Mouse (Mus musculus) heart, embryonic 15.5 days (tissue): ENCODE measurements at regions not wholly inside any gene's neighbourhood (a gene's known extent, or its start where the extent isn't known, plus 50 kb on each side); places are given as distances from the start of the nearest gene placed in this dataset.

Experiments used
- ATAC-seq: fragments of 200-750 bp; cut with Nextera tagmentation; replicated peaks from 2 replicates; pipeline ENCODE4 v1.8.0; 2017; ENCODE audit warnings: low read depth, moderate TSS enrichment; ENCODE audit not compliant: insufficient number of reproducible peaks, insufficient read depth, low FRiP score
- H3K27ac ChIP-seq: fragments of 300-500 bp; sonication (generic); 2 replicates; pipeline ENCODE4 v1.5.1; 2015; ENCODE audit warnings: mild to moderate bottlenecking, inconsistent platforms
- H3K27me3 ChIP-seq: fragments of 300-500 bp; sonication (generic); 2 replicates; pipeline ENCODE4 v1.6.1; 2015; ENCODE audit warnings: inconsistent platforms
- H3K36me3 ChIP-seq: fragments of 300-500 bp; sonication (generic); 2 replicates; pipeline ENCODE4 v1.6.1; 2015; ENCODE audit warnings: mild to moderate bottlenecking, inconsistent platforms
- H3K4me1 ChIP-seq: fragments of 300-500 bp; sonication (generic); replicated peaks from 2 replicates; pipeline ENCODE4 v1.6.1; 2015; ENCODE audit warnings: inconsistent platforms
- H3K4me2 ChIP-seq: fragments of 300-500 bp; sonication (generic); 2 replicates; pipeline ENCODE4 v1.6.1; 2015; ENCODE audit warnings: inconsistent platforms, mild to moderate bottlenecking, moderate library complexity
- H3K4me3 ChIP-seq: fragments of 300-500 bp; sonication (generic); 2 replicates; pipeline ENCODE4 v1.5.1; 2015; ENCODE audit warnings: mild to moderate bottlenecking, inconsistent platforms
- H3K9ac ChIP-seq: fragments of 300-500 bp; sonication (generic); 2 replicates; pipeline ENCODE4 v1.6.1; 2015; ENCODE audit warnings: mild to moderate bottlenecking, inconsistent platforms
- H3K9me3 ChIP-seq: fragments of 300-500 bp; sonication (generic); replicated peaks from 2 replicates; pipeline ENCODE4 v1.6.1; 2016; ENCODE audit warnings: inconsistent platforms
- WGBS: fragments of 180-500 bp; shearing (Covaris S2); methylation state at CpG from one replicate; pipeline ENCODE4 v1.1.7; 2015; ENCODE audit warnings: mixed read lengths; 5-methylcytosine and 5-hydroxymethylcytosine counted together

GRCm38 (mm10) chr2:92737301-92737700, 137.8 kb downstream of the Chst1 start:
- Histone ChIP-seq H3K4me1 (peaks cover 6% of the 10 kb centered on the region), H3K27me3 (no peaks in the 10 kb centered on the region), H3K9ac (no peak overlapping the region), H3K4me2 (no peak overlapping the region), H3K9me3 (no peaks in the 10 kb centered on the region), H3K27ac (no peak overlapping the region), H3K4me3 (no peak overlapping the region), H3K36me3 (no peaks in the 10 kb centered on the region)
- ATAC-seq, result no peak
- 68% methylated on average over 1 of the region's 1 CpGs for WGBS

GRCm38 (mm10) chr2:92739576-92739975, 140.1 kb downstream of the Chst1 start:
- Histone ChIP-seq H3K27ac (no peak overlapping the region), H3K4me1 (peaks cover 12% of the 10 kb centered on the region), H3K36me3 (no peaks in the 10 kb centered on the region), H3K9me3 (no peaks in the 10 kb centered on the region), H3K4me3 (no peak overlapping the region), H3K9ac (no peak overlapping the region), H3K27me3 (no peaks in the 10 kb centered on the region), H3K4me2 (no peak overlapping the region)
- no peak for ATAC-seq
- WGBS, result 68% methylated on average over 4 of the region's 4 CpGs

- H3K4me1 ChIP-seq, result peaks cover 12% of the 10 kb centered on the region
- H3K9me3 ChIP-seq, result no peaks in the 10 kb centered on the region
- no peak overlapping the region for H3K4me2 ChIP-seq
- H3K27me3 ChIP-seq, result no peaks in the 10 kb centered on the region
- ATAC-seq, result no peak
- no peak overlapping the region for H3K27ac ChIP-seq
- H3K4me3 ChIP-seq, result no peak overlapping the region
- no peaks in the 10 kb centered on the region for H3K36me3 ChIP-seq
- no peak overlapping the region for H3K9ac ChIP-seq
- WGBS, result 87% methylated on average over 4 of the region's 4 CpGs
Measured at GRCm38 (mm10) chr2:92740776-92741295, 141.3 kb downstream of the Chst1 start.

GRCm38 (mm10) chr2:92742025-92742424, 142.5 kb downstream of the Chst1 start:
- peak overlapping the region; percentile 11 for H3K4me2 ChIP-seq

GRCm38 (mm10) chr2:92742671-92743070, 143.2 kb downstream of the Chst1 start:
- peak overlapping the region; percentile 11 for H3K4me2 ChIP-seq
- H3K27me3 ChIP-seq, result no peaks in the 10 kb centered on the region
- no peak for ATAC-seq
- no peaks in the 10 kb centered on the region for H3K9me3 ChIP-seq
- H3K36me3 ChIP-seq, result no peaks in the 10 kb centered on the region
- H3K4me1 ChIP-seq, result peaks cover 12% of the 10 kb centered on the region
- H3K4me3 ChIP-seq, result no peak overlapping the region
- H3K9ac ChIP-seq, result no peak overlapping the region
- H3K27ac ChIP-seq, result peak overlapping the region; percentile 43

More at GRCm38 (mm10) chr2:92742025-92742424, 142.5 kb downstream of the Chst1 start:
- no peaks in the 10 kb centered on the region for H3K27me3 ChIP-seq
- H3K4me3 ChIP-seq, result no peak overlapping the region
- ATAC-seq, result peak; percentile 86
- no peaks in the 10 kb centered on the region for H3K36me3 ChIP-seq
- H3K9ac ChIP-seq, result no peak overlapping the region
- H3K9me3 ChIP-seq, result no peaks in the 10 kb centered on the region
- H3K4me1 ChIP-seq, result peaks cover 12% of the 10 kb centered on the region
- WGBS, result 33% methylated on average over 5 of the region's 5 CpGs
- peak overlapping the region; percentile 43 for H3K27ac ChIP-seq

GRCm38 (mm10) chr2:92743152-92743551, 143.6 kb downstream of the Chst1 start:
- no peak for ATAC-seq
- Histone ChIP-seq H3K4me1 (peaks cover 12% of the 10 kb centered on the region), H3K9ac (no peak overlapping the region), H3K9me3 (no peaks in the 10 kb centered on the region), H3K27me3 (no peaks in the 10 kb centered on the region), H3K4me3 (no peak overlapping the region), H3K27ac (peak overlapping the region; percentile 43; the same call in 1 of the 2 replicates), H3K36me3 (no peaks in the 10 kb centered on the region), H3K4me2 (0 out of 2 replicates have a peak overlapping the region, but pooled peaks have one; percentile 11)
- WGBS, result 38% methylated on average over 5 of the region's 5 CpGs

GRCm38 (mm10) chr2:92743911-92744310, 144.4 kb downstream of the Chst1 start:
- Histone ChIP-seq H3K27ac (no peak overlapping the region), H3K4me2 (no peak overlapping the region), H3K27me3 (no peaks in the 10 kb centered on the region), H3K4me1 (peaks cover 12% of the 10 kb centered on the region), H3K9me3 (no peaks in the 10 kb centered on the region), H3K36me3 (no peaks in the 10 kb centered on the region), H3K9ac (no peak overlapping the region), H3K4me3 (no peak overlapping the region)
- no peak for ATAC-seq
- WGBS, result 72% methylated on average over 5 of the region's 5 CpGs

- ATAC-seq, result no peak
Measured at GRCm38 (mm10) chr2:92747406-92747805, 147.9 kb downstream of the Chst1 start.

GRCm38 (mm10) chr2:92750116-92750515, 150.6 kb downstream of the Chst1 start:
- H3K9ac ChIP-seq, result no peak overlapping the region
- H3K36me3 ChIP-seq, result no peaks in the 10 kb centered on the region
- 0 out of 2 replicates have a peak, but pooled peaks cover 3% of the 10 kb centered on the region for H3K4me1 ChIP-seq
- no peak overlapping the region for H3K4me2 ChIP-seq
- 0 out of 2 replicates have a peak, but pooled peaks have one; percentile 25 for ATAC-seq
- H3K9me3 ChIP-seq, result no peaks in the 10 kb centered on the region
- 41% methylated on average over 4 of the region's 4 CpGs for WGBS
- no peak overlapping the region for H3K4me3 ChIP-seq
- 0 out of 2 replicates have a peak, but pooled peaks cover 3% of the 10 kb centered on the region for H3K27me3 ChIP-seq
- H3K27ac ChIP-seq, result no peak overlapping the region

More at GRCm38 (mm10) chr2:92747406-92747805, 147.9 kb downstream of the Chst1 start:
- WGBS, result 52% methylated on average over 2 of the region's 2 CpGs
- peaks cover 8% of the 10 kb centered on the region for H3K4me1 ChIP-seq
- no peaks in the 10 kb centered on the region for H3K9me3 ChIP-seq
- H3K27ac ChIP-seq, result no peak overlapping the region
- H3K27me3 ChIP-seq, result no peaks in the 10 kb centered on the region
- H3K9ac ChIP-seq, result no peak overlapping the region
- no peak overlapping the region for H3K4me3 ChIP-seq
- H3K4me2 ChIP-seq, result no peak overlapping the region
- no peaks in the 10 kb centered on the region for H3K36me3 ChIP-seq

GRCm38 (mm10) chr2:92750672-92751071, 151.2 kb downstream of the Chst1 start:
- ATAC-seq, result 0 out of 2 replicates have a peak, but pooled peaks have one; percentile 13
- H3K9ac ChIP-seq, result no peak overlapping the region
- 0 out of 2 replicates have a peak, but pooled peaks cover 3% of the 10 kb centered on the region for H3K4me1 ChIP-seq
- H3K36me3 ChIP-seq, result no peaks in the 10 kb centered on the region
- no peak overlapping the region for H3K27ac ChIP-seq
- H3K4me2 ChIP-seq, result no peak overlapping the region
- 50% methylated on average over 4 of the region's 4 CpGs for WGBS
- H3K9me3 ChIP-seq, result no peaks in the 10 kb centered on the region
- 0 out of 2 replicates have a peak, but pooled peaks cover 3% of the 10 kb centered on the region for H3K27me3 ChIP-seq
- no peak overlapping the region for H3K4me3 ChIP-seq

GRCm38 (mm10) chr2:92751256-92751655, 151.7 kb downstream of the Chst1 start:
- no peak overlapping the region for H3K9ac ChIP-seq
- H3K4me2 ChIP-seq, result no peak overlapping the region
- H3K36me3 ChIP-seq, result no peaks in the 10 kb centered on the region
- 38% methylated on average over 8 of the region's 8 CpGs for WGBS
- H3K27me3 ChIP-seq, result 0 out of 2 replicates have a peak, but pooled peaks cover 3% of the 10 kb centered on the region
- H3K4me3 ChIP-seq, result no peak overlapping the region
- no peak overlapping the region for H3K27ac ChIP-seq
- ATAC-seq, result no peak
- 0 out of 2 replicates have a peak, but pooled peaks cover 3% of the 10 kb centered on the region for H3K4me1 ChIP-seq
- H3K9me3 ChIP-seq, result no peaks in the 10 kb centered on the region

GRCm38 (mm10) chr2:92752156-92752555, 152.6 kb downstream of the Chst1 start:
- Histone ChIP-seq H3K4me3 (no peak overlapping the region), H3K27ac (no peak overlapping the region), H3K36me3 (no peaks in the 10 kb centered on the region), H3K9ac (no peak overlapping the region), H3K27me3 (0 out of 2 replicates have a peak, but pooled peaks cover 3% of the 10 kb centered on the region), H3K9me3 (no peaks in the 10 kb centered on the region), H3K4me2 (no peak overlapping the region), H3K4me1 (0 out of 2 replicates have a peak, but pooled peaks cover 3% of the 10 kb centered on the region)
- WGBS, result 91% methylated on average over 3 of the region's 3 CpGs
- ATAC-seq, result no peak
